Mouse (Mus musculus) liver, postnatal 0 days (tissue): ENCODE data around the gene Pip4k2c.

Source experiments
- CTCF ChIP-seq: sonication (generic); IDR thresholded peaks from 2 replicates; pipeline ENCODE4 v1.5.1; 2016; ENCODE audit warnings: antibody characterized with exemption, low read depth
- EP300 ChIP-seq: IDR thresholded peaks from 2 replicates; pipeline ENCODE4 v1.6.1; 2016; ENCODE audit warnings: antibody characterized with exemption, low read depth, mild to moderate bottlenecking

DNA sequence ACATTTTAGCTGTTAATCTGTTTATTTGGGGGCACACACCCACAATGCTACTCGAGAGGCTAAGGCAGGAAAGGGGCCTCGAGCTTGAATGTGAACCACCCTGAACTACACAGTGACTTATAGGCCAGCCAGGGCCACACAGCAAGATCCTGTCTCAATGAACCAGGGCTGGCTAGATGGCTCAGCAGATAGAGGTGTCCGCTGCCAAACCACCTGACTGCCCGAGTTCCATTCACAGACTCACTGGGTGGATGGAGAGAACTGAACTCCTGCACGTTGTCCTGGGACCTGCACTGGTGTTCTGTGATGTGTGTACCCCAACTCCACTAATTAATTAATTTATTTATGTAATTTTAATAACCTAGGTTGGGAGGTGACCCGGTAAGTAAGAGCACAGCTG, 46.4 kb upstream of the Pip4k2c start:
- TF ChIP-seq CTCF, result no peak
- TF ChIP-seq EP300, result no peak
